Mouse (Mus musculus) liver, adult 2 months (tissue): ENCODE measurements around the gene Slc9a5.

Experiments
- CTCF ChIP-seq: fragments of 200-500 bp; IDR thresholded peaks from 2 replicates; pipeline ENCODE4 v1.5.1; 2011; ENCODE audit warnings: low read depth, low read length, control low read depth
- POLR2A ChIP-seq: fragments of 200-500 bp; IDR thresholded peaks from 2 replicates; pipeline ENCODE4 v1.6.1; 2011; ENCODE audit warnings: low read length, control low read depth; ENCODE audit not compliant: insufficient read depth; ENCODE audit errors: extremely low read depth

GRCm38 (mm10) chr8:105304325-105305210, 44.1 kb upstream of the Slc9a5 start:
- TF ChIP-seq POLR2A = no peak
- TF ChIP-seq CTCF = no peak
